Mouse (Mus musculus) hindbrain, postnatal 0 days (tissue): ENCODE results near the gene Olfr1337. TPM values are rescaled to one million over a fixed set of nuclear protein-coding genes. Genes with fewer than 3 reads are reported as not detected.

ENCODE experiments used
- ATAC-seq: fragments of 200-750 bp; cut with Nextera tagmentation; 2 replicates; pipeline ENCODE4 v1.8.0; 2017; ENCODE audit warnings: mild to moderate bottlenecking, moderate TSS enrichment, moderate library complexity
- DNase-seq: peaks from one replicate; pipeline ENCODE4 v3.0.0-alpha.2; 2015; ENCODE audit warnings: low spot score
- H3K27ac ChIP-seq: fragments of 300-500 bp; sonication (generic); 2 replicates; pipeline ENCODE4 v1.5.1; 2014; ENCODE audit warnings: mild to moderate bottlenecking
- H3K27me3 ChIP-seq: fragments of 300-500 bp; sonication (generic); 2 replicates; pipeline ENCODE4 v1.6.1; 2014; ENCODE audit warnings: low read length, mixed read lengths; ENCODE audit not compliant: insufficient read depth
- H3K36me3 ChIP-seq: fragments of 300-500 bp; sonication (generic); 2 replicates; pipeline ENCODE4 v1.6.1; 2014; ENCODE audit warnings: low read length, mixed read lengths; ENCODE audit not compliant: insufficient read depth
- H3K4me1 ChIP-seq: fragments of 300-500 bp; sonication (generic); 2 replicates; pipeline ENCODE4 v1.6.1; 2014; ENCODE audit warnings: antibody characterized with exemption, low read length, mixed read lengths; ENCODE audit not compliant: insufficient read depth
- H3K4me2 ChIP-seq: fragments of 300-500 bp; sonication (generic); 2 replicates; pipeline ENCODE4 v1.6.1; 2014; ENCODE audit warnings: low read depth, mild to moderate bottlenecking, low read length, moderate library complexity, mixed read lengths
- H3K4me3 ChIP-seq: fragments of 300-500 bp; sonication (generic); 2 replicates; pipeline ENCODE4 v1.5.1; 2014; ENCODE audit warnings: low read length
- H3K9ac ChIP-seq: fragments of 300-500 bp; sonication (generic); replicated peaks from 2 replicates; pipeline ENCODE4 v1.6.1; 2014; ENCODE audit warnings: mild to moderate bottlenecking, low read length, moderate library complexity, mixed read lengths
- H3K9me3 ChIP-seq: fragments of 300-500 bp; sonication (generic); 2 replicates; pipeline ENCODE4 v1.6.1; 2016; ENCODE audit warnings: low read length, mixed read lengths
- CTCF ChIP-seq: IDR thresholded peaks from 2 replicates; pipeline ENCODE4 v1.5.1; 2016; ENCODE audit warnings: antibody characterized with exemption, control low read depth, low read depth
- WGBS: fragments of 180-500 bp; shearing (Covaris S2); extraction: QIAGEN DNeasy Blood & Tissue Kit; methylation state at CpG from one replicate; pipeline ENCODE4 v1.1.7; 2014; 5-methylcytosine and 5-hydroxymethylcytosine counted together
- polyA plus RNA-seq: library from polyadenylated mRNA; unstranded; fragments of >200 nt; fragmentation: Nextera tagmentation; extraction: Ambion mirVana; gene quantifications from 2 replicates; pipeline ENCODE4 v1.2.1, GENCODE M21; 2015
- total RNA-seq: library from RNA; depleted of rRNA; stranded (reverse); fragments of >200 nt; gene quantifications from 2 replicates; pipeline ENCODE4 v1.2.3, GENCODE M21; 2014; rRNA removed

Olfr1337 gene
- total and polyA plus RNA-seq, 2 experiments from 2014 or later, result not detected

DNA sequence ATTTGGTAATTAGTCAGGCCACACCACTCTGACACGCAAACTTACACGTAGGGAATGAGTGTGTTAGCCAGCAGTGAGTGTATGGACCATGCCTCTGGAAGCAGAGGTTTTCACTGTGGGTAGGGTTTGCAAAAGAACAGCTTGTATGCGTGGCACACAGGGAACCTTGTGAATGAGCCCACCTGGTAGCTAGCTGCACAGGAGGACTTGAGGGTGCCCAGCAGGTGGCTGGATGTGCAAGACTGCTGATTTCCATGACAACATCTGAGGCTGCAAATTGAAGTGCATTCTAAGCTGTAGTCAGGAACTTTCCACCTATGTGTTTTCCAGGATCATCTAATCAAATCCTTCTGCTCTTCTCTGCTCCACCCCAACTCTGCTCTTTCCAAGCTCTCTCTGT is 42.8 kb downstream of the Olfr1337 start:
- no peak for ATAC-seq
- no peak for TF ChIP-seq CTCF
- H3K4me1 ChIP-seq, result no peaks in the 10 kb centered on the region
- H3K4me3 ChIP-seq, result no peak overlapping the region
- no peak for DNase-seq
- WGBS, result 65% methylated on average over 3 of the region's 3 CpGs
- no peak overlapping the region for H3K4me2 ChIP-seq
- H3K9ac ChIP-seq, result no peak overlapping the region
- H3K9me3 ChIP-seq, result no peaks in the 10 kb centered on the region
- no peak overlapping the region for H3K27ac ChIP-seq
- H3K36me3 ChIP-seq, result no peaks in the 10 kb centered on the region
- H3K27me3 ChIP-seq, result no peaks in the 10 kb centered on the region

GRCm38 (mm10) chr4:118731875-118732274 is 50.5 kb downstream of the Olfr1337 start, which contains the start of gene Olfr1339:
Gene Olfr1339, plus strand, starts transcription at chr4:118732175.
- Histone ChIP-seq H3K27me3 (no peaks in the 10 kb centered on the region), H3K4me1 (no peaks in the 10 kb centered on the region), H3K4me3 (no peak within 1 kb of the TSS), H3K27ac (no peak within 1 kb of the TSS), H3K4me2 (no peak within 1 kb of the TSS), H3K36me3 (no peaks in the 10 kb centered on the region), H3K9ac (no peak within 1 kb of the TSS), H3K9me3 (no peaks in the 10 kb centered on the region)
- ATAC-seq, result no peak
- 100% methylated on average over 1 of the region's 1 CpGs for WGBS
- DNase-seq, result no peak
- TF ChIP-seq CTCF, result no peak

Other genes with a start within 250 kb of the Olfr1337 start
- gene Tmem125, start 238.5 kb downstream of the Olfr1337 start, total RNA-seq, result 0.90 and 4.8 TPM in 2 replicates
- gene Tmem125, start 238.5 kb downstream of the Olfr1337 start, polyA plus RNA-seq, result 0.64 and 0.83 TPM in 2 replicates
- 0.65 and 1.3 TPM in 2 replicates for gene Cfap57, start 161.8 kb downstream of the Olfr1337 start, total RNA-seq
- 0.70 and 1.2 TPM in 2 replicates for gene Cfap57, start 161.8 kb downstream of the Olfr1337 start, polyA plus RNA-seq
- gene Ebna1bp2, start 161.8 kb downstream of the Olfr1337 start, total RNA-seq, result 31.6 and 40.0 TPM in 2 replicates
- gene Ebna1bp2, start 161.8 kb downstream of the Olfr1337 start, polyA plus RNA-seq, result 85.4 and 98.5 TPM in 2 replicates
- gene Olfr62, start 123.6 kb downstream of the Olfr1337 start, total RNA-seq, result not detected in 2 replicates
- gene Olfr62, start 123.6 kb downstream of the Olfr1337 start, polyA plus RNA-seq, result not detected in 2 replicates
- not detected in 2 replicates for gene Olfr1342, start 89.8 kb downstream of the Olfr1337 start, total RNA-seq
- 0.04 TPM in 1 of 2 replicates, not detected in the other for gene Olfr1342, start 89.8 kb downstream of the Olfr1337 start, polyA plus RNA-seq
- not detected in 2 replicates for gene Olfr1341, start 79.1 kb downstream of the Olfr1337 start, total RNA-seq
- gene Olfr1341, start 79.1 kb downstream of the Olfr1337 start, polyA plus RNA-seq, result not detected in 2 replicates
- gene Olfr1340, start 62.4 kb downstream of the Olfr1337 start, total RNA-seq, result not detected in 2 replicates
- not detected in 2 replicates for gene Olfr1340, start 62.4 kb downstream of the Olfr1337 start, polyA plus RNA-seq
- not detected in 2 replicates for gene Olfr1339, start 50.4 kb downstream of the Olfr1337 start, total RNA-seq
- not detected in 2 replicates for gene Olfr1339, start 50.4 kb downstream of the Olfr1337 start, polyA plus RNA-seq
- gene Olfr1338, start 23.8 kb downstream of the Olfr1337 start, total RNA-seq, result not detected in 2 replicates
- gene Olfr1338, start 23.8 kb downstream of the Olfr1337 start, polyA plus RNA-seq, result not detected in 2 replicates
- gene Olfr1335, start 27.4 kb upstream of the Olfr1337 start, total RNA-seq, result not detected in 2 replicates
- not detected in 2 replicates for gene Olfr1335, start 27.4 kb upstream of the Olfr1337 start, polyA plus RNA-seq
- gene Olfr1333, start 53.7 kb upstream of the Olfr1337 start, total RNA-seq, result not detected in 2 replicates
- not detected in 2 replicates for gene Olfr1333, start 53.7 kb upstream of the Olfr1337 start, polyA plus RNA-seq
- gene Olfr1331, start 82.1 kb upstream of the Olfr1337 start, total RNA-seq, result not detected in 2 replicates
- not detected in 2 replicates for gene Olfr1331, start 82.1 kb upstream of the Olfr1337 start, polyA plus RNA-seq
- not detected in 2 replicates for gene Olfr1330, start 106.0 kb upstream of the Olfr1337 start, total RNA-seq
- not detected in 2 replicates for gene Olfr1330, start 106.0 kb upstream of the Olfr1337 start, polyA plus RNA-seq
- gene Olfr1329, start 134.9 kb upstream of the Olfr1337 start, total RNA-seq, result not detected in 2 replicates
- not detected in 2 replicates for gene Olfr1329, start 134.9 kb upstream of the Olfr1337 start, polyA plus RNA-seq
- gene Olfr1328, start 156.0 kb upstream of the Olfr1337 start, total RNA-seq, result not detected in 2 replicates
- gene Olfr1328, start 156.0 kb upstream of the Olfr1337 start, polyA plus RNA-seq, result not detected in 2 replicates
- gene Lao1, start 179.0 kb upstream of the Olfr1337 start, total RNA-seq, result 0.07 and 0.58 TPM in 2 replicates
- 0.15 and 0.29 TPM in 2 replicates for gene Lao1, start 179.0 kb upstream of the Olfr1337 start, polyA plus RNA-seq